Mouse (Mus musculus): ENCODE data around the gene Cfap221.

The Cfap221 gene

DNA sequence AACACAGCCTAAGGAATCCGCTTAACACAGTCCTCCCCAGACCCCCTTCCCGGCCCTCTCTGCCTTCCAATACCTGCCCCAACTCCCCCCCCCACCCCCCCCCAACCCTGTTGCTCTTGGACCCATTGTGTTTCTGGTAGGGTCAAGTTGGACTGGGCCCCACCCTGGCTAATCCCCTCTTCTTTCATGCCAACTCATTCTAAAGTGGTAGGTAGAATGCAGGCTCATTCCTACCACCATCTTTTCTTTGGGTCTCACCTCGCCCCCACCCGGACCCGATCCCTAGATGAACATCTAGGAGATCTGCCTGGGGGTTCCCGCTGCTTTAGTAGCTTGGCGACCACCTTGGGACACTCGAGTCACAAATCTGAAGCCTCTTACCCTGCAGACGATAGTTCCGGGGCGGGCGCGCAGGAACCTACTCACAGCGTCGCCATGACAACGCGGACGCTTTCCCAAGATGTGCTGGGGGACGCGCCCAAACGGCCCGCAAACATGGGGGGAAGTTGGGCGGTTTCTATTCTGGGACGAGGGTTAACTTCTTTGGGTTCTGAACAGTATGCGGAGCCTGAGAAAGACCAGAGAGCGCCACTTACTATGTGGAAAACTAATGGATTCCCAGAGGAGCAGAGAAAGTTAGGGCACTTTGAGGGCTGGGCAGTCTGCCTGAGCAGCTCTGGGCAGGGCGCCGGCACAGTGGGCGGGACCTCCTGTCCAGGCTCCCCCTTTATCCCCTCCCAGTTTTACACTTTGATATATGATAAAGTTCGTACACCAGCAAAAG lies at the start of gene Cfap221:
TSS of gene Cfap221 (minus strand) at position 437 of the 784 bp plus-strand sequence.
- no peak for DNase-seq (ENCODE audit: low read depth)

DNA sequence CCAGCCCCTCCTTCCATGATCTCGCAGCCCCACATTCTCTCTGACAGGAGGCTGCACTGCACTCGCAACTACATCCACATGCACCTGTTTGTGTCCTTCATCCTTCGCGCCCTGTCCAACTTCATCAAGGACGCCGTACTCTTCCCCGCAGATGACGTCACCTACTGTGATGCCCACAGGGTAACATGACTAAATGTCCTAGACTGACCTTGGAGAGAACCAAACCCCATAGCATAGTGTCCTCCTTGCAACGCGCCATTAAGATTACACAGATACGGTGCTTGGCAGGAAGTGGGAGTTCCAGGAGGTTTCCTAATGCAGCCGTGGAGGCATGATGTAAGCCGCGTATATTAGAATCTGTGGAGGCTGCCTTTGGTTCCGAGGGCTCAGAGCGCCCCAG lies 47.5 kb upstream of the Cfap221 start:
- DNase-seq (ENCODE audit: low read depth): peak; percentile 66

DNA sequence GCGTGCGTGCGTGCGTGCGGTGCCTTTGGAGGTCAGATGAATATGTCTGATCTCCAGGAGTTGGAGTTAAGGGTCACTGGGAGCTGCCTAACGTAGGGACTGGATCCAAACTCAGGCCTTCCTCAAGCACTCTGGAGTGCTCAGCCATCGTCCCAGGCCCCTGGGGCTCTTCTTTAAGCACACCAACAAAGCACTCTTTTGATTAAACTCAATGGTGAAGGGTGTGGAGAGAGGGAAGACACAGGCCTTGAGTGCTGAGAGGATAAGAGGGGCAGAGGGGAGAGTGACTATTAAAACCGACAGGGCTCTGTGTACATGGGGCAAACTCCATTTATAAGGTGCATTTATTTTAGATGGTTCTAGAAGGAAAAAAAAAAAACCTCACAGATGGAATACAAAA lies 45.4 kb upstream of the Cfap221 start:
- no peak for DNase-seq (ENCODE audit: low read depth)

DNA sequence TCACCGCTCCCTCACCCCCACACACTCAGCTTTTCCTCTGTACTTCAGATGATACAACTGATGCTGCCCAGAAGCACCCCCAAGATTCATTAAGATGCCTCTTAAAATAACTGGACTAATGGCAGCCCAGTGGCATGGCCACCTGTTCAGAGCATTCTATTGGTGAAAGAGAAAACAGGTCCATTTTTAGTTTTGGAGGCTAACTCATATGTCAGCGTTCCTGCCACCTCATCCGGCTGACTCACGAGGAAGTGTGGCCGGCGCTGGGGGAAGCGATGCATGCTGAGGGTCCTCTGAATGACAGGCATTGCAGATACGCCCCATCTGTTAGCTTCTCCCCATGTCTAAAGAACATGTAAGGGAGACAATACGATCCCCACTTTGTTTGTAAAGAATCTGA lies 41.6 kb upstream of the Cfap221 start:
- DNase-seq (ENCODE audit: low read depth): peak; percentile 84

DNA sequence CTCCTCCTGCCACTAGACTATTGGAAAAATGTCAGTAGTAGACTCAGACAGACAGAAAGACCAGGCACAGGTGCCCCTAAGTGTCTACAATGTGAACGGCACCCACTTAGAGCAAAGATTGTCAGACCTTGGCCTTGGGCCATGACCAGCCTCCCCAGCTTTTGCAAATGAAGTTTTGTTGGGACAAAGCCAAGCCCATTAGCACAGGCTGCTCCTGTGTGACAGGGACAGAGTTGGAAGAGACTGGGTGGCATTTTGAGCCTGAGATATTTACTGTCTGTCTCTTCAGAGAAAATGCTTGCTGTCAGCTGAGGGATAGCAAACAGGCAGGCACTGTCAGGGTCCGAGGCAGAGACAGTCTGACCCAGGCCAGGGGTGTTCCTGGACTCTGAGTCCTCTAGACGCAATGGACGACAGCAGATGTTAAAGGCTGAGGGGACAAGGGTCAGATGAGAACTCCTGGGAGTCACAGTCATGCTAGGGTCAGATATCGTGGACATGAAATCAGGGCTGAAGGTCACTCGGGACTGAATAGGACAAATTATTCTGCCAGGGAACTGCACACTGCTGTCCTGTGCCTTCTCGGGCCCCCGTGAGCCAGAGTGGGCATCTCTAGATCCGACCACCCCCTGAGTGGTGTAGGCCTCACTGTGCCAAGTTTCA lies 40.1 kb upstream of the Cfap221 start:
- peak; percentile 58 for DNase-seq (ENCODE audit: low read depth)

DNA sequence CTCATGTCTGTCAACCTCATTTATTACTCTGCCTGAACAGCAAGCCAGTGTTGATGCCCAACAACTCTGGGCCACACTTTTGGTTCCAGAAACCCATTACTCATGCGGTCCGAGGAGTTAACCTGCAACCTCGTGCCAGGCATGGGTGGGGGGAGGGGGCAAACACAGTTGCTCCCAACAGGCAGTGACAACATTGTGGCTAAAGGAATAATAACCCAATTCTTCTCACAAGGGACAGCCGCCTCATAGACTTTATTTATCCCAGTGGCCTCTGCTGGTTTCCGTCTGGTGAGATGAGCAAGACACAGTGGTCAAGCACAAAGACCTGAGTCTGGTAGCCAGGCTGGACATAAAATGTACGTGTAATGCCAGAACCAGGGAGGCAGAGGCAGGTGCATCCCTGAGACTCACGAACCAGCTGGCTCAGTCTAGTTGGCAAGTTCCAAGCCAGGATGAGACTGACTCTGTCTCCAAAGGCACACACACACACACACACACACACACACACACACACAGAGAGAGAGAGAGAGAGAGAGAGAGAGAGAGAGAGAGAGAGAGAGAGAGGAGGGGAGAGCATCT lies 38.5 kb upstream of the Cfap221 start:
- no peak for DNase-seq (ENCODE audit: low read depth)

DNA sequence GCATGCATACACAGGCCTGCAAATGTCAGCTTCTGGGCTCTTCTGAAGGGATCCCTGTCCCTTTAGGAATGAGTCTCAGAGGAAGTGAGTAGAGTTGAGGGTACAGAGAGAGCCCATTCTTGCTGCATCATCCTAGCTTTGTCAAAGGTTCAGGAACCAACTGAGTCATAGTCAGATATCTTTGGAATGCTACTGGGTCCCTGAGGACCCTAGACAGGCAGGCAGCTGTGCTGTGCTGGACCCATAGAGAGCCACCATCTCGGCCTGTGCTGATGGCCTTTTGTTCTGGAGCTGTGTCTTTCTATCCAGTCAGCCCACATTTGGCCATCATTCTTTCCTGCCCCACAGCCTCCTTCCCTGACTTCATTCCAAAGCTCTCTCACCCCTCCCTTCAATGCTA lies 37.8 kb upstream of the Cfap221 start:
- DNase-seq (ENCODE audit: low read depth): no peak

DNA sequence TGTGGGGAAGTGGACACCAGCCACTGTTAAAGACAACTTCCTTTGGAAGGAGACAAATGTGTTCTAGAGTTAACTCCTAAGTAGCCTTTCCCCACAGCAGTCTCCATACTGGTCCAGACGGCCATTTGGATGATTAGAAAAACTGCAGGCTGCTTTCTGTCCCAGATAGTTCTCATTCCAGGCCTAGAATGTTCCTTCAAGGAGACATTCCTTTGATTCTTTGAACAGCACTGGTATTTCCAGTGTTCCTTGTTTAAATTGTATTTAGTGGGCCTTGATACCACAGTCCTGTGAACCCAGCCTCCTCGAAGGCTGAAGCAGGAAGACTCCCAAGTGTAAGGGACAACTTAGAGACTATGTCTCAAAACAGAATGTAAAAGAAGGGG lies 36.4 kb upstream of the Cfap221 start:
- DNase-seq (ENCODE audit: low read depth): no peak

DNA sequence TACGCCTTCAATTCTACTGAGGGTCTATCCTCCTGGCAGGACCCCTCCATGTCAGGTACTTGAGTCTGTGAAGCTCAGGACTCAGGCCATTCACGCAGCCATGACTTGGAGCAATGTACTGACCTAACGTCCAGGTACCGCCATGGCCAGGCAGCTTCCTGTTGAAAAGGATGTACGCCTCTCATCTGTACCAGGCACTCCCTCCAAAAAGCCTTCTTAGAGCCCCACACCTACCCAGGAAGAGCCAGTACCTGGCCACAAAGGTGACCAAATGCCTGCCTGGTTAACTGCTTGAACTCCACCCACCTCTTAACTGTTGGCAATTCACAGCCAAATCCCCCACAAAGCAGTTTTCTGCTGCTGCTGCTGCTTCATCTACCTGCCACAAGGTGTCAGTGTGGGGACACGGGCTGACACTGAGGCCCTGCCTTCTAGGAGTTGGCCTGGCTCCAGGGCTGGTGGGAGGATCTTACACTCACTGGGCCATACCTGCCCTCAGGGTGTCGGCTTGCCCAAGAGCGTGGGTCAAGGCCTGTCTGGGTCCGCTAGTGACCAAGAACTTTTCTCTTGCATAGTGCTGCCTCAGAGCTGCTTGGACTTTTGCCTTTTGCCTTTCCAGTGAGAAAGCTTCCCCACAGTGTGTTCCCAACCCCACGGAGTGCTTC lies 35.9 kb upstream of the Cfap221 start:
- peak; percentile 87 for DNase-seq (ENCODE audit: low read depth)

DNA sequence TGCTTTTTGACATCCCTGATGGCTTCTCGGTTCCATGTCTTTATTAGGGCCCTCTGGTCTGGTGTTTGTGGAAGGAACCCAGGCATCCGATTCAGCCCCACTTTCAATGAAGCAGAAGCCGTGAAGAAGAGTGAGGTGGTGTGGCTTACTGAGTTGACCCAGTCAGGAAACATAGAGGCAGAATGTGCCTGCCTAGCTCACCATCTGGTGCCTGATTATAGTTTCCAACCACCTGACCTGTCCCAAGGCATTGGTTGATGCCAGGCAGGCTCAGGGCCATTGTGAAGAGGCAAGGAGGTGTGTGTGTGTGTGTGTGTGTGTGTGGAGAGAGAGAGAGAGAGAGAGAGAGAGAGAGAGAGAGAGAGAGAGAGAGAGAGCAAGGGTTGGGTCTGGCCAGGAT lies 33.4 kb upstream of the Cfap221 start:
- DNase-seq (ENCODE audit: low read depth): no peak

DNA sequence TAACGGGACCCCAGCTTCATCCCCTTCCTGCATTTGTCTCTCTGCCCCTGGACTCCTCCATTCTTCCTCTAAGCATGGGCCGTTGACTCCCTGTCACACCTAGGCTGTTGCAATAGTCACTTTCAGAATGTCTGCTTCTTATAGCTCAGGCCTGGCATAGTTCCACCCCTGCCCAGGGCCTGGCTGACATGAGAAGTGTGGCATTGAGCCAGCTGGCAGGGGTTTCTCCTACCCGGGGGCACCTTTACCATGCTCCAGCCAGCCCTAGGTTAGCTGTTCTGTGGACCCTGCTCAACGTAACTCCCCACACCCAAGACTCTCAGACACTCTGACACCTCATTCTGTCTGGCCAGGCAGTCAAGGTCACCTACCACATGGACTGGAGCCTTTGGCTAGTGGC lies 30.7 kb upstream of the Cfap221 start:
- no peak for DNase-seq (ENCODE audit: low read depth)

DNA sequence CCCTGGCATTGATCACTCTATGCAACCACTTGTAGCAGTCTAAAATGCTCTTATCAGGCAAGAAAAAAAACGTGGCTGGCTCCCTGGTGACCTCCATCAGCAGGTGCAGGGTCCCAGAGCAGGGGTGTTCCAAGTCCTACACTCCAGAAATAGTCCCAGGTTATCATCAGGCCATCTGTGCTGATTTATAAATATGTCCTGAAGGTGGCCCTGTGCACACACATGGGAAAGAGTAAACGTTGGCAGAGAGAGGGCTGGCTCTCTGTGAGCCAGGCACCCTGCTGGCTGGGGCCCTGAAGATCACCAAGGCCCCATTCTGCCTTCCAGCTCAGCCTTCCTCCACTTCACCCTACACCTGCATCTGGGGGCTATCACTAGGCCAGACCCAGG lies 28.0 kb upstream of the Cfap221 start:
- DNase-seq (ENCODE audit: low read depth): no peak

DNA sequence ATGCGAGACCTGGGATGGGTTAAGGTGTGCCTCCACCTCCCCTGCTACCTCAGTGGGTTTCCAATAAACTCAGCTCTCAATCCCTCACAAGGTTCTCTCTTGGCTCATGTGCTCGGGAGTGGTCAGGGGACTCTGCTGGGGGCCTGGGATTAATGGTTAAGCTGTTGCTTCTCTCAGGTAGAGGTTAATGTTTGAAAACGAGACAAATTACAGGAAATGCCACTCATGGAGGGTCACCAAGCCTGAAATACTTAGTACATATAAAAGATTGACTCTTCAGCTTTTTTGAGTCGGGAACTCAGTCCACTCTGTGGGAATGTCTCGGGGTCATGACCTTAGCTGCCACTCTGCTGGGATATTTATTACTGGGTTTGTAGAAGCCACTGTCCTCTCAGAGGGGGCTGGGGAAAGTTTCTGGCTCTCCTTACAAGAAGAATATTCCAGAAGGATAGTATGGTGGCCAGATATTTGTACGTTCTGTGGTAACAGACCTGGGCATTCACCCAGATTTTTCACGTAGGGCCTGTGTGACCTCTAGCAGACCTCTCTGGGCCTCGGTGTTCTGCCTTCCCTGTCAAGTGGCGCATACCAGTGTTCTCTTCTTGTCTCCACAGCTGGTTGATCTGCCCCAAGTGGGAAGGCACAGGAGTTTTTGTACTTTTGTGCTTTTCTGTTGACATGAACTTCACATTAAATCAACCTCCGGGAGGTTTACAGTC lies 27.5 kb upstream of the Cfap221 start:
- DNase-seq (ENCODE audit: low read depth): no peak

DNA sequence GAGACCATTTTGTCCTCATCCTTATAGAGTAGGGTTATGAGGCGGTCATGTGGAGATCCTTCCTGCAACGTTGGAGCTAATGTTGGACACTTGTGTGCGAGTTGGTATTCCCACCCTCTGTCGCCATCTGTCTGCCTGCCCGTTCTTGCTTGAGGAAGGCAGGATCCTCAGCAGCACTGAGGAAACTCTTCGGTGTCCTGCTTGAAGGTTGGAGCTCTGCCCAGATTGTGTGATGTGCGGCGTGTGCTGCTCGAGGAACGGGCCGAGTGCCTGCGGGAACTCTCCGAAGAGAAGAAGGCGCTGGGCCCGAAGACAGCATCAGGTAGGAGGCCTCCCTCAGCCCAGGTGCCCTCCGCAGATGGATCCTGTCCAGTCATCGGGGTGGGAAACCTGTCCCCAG lies 24.9 kb upstream of the Cfap221 start:
- DNase-seq (ENCODE audit: low read depth): no peak

DNA sequence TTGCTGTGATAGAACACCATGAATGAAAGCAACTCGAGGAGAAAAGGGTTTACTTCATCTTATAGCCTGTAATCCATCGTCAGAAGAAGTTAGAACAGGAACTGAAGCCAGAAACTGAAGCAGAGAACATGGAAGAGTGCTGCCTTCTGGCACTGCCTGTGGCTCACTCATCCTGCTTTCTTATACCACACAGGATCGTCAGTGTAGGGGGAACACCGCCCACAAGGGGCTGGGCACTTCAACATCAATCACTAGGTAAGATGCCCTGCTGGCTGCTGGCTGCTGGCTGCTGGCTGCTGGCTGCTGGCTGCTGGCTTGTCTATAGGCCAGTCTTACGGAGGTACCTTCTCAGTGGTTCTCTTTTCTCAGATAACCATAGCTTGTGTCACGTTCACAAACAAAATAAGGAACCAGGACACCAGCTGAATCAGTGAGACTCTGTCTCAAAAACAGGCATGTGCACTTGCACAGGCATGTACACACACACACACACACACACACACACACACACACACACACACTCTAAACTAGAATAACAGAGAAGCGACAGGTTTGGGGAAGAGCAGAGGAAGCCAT lies 23.4 kb upstream of the Cfap221 start:
- DNase-seq (ENCODE audit: low read depth): no peak

DNA sequence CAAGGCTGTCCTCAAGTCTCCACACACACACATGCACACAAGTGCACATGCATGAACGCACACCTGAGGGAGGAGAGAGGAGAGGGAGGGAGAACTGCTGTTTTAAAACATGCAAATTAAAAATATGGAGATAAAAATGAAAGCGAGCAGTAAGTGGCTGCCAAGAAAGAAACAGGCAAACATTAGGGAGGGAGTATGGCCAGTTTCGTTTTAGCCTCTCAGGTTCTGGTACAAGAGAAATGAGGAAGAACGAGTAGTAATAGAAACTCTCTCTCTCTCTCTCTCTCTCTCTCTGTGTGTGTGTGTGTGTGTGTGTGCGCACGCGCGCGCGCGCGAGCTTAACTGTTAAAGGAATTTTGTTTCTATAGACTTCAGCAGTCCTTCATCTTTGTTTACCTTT lies 22.4 kb upstream of the Cfap221 start:
- DNase-seq (ENCODE audit: low read depth): peak; percentile 47

DNA sequence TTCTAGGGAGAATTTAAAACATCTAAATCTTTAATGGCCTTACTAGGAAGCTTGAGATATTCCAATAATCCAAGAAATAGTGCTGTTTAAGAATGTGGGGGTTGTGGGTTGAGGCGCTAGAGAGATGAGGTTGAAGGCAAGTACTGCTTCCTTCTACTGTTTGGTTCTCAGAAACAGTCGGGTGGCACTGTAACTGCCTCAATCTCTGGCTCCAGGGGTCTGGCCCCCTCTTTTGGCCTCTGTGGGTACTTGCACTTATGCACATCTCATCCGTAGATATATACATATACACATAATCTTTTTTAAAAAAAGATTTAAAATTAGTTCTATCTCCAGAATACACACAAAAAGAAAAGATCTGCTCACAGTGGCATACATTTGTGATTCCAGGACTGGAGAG lies 21.9 kb upstream of the Cfap221 start:
- DNase-seq (ENCODE audit: low read depth): peak; percentile 34

DNA sequence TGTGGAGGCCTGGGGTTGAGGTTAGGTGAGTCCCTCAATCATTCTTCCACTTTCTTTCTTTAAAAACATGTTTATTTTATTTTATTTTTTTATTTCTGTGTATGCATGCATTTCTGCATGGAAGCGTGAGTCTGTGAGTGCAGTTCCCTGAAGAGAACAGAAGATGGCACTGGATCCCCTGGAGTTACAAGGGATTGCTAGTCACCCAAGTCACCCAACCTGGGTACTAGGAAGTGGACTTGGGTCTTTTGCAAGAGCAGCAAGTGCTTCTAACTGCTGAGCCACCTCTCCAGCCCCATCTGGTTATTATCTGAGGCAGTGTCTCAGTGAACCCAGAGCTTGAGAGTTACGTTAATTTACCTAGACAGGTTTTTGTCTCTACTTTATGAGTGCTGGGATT lies 19.2 kb upstream of the Cfap221 start:
- DNase-seq (ENCODE audit: low read depth): peak; percentile 73

DNA sequence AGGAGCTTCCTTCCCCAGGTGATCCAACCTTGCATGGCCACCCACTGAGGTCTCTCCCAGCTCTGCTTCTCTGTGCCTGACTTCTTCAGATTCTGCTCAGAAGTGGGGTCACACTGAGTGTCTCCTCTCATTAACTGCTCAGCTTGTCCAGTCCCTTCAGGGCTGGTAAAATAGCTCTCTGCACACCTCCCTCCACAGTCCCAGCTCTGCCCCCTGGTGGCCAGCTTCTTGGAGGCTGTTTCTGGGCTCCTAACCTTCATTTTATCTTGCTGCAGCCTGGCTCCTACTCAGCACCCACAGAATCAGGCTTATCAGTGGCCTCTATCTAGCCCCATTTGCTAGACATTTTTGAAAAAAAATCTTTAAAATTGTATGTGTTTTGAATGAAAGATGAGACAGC lies 16.1 kb upstream of the Cfap221 start:
- DNase-seq (ENCODE audit: low read depth): peak; percentile 54

DNA sequence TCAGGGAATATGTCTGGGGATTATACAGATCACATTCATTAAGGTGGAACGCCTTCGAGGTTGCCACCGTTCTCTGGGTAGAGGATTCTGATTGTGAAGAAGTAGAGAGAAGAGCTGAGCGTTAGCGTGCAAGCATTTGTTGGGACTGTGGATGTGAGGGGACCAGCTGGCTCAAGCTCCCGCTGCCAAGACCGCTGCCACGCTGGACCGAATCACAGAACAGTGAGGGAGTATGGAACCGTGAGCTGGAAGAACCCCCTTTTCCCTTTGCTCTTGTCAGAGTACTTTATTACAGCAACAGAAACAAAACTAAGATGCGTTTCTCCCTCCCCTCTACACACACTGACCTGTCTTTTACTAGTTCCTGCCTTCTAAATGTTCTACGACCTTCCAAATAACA lies 15.6 kb upstream of the Cfap221 start:
- DNase-seq (ENCODE audit: low read depth): no peak

DNA sequence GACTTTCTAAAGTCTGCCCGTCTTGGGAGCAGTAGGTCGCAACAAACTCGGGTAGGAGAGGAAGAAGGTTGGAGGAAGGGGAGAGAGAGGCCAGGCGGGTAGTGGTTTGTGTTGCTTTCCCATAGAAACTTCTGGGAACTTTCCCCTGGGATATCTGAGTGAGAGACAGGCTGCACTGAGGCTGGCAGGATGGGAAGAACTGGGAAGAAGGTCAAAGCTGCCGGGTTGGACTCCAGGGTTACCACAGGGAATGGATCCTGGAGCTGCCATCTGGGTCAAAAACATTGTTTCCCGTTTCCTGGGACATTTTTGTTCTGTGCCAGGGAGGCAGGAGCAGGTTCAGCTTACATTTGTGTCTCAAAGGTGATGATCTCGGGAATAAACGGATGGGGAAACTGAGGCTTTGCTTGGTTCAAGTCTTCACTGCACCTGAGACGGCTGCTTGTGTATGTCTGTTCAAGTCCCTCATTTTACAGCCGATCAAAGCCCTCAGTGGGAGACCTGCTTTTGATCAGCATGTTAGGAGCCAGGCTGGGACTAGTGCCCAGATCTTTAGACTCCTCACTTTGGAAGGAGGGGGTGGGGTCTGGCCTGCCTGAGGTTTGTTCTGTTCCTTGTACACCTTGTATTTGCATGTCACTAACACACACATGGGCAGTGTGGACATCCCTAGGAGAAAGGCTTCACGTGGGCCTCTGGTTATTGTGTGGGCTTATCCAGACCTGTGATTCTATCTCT lies 11.0 kb upstream of the Cfap221 start:
- no peak for DNase-seq (ENCODE audit: low read depth)
